Mouse (Mus musculus) erythroblast, embryonic 14.5 days (primary cell): ENCODE measurements at regions not wholly inside any gene's neighbourhood (a gene's known extent, or its start where the extent isn't known, plus 50 kb on each side); places are given as distances from the start of the nearest gene placed in this dataset.

Source experiments
- GATA1 ChIP-seq: IDR thresholded peaks from 2 replicates; pipeline ENCODE4 v1.6.1; 2012; ENCODE audit warnings: low read length, inconsistent platforms, mixed read lengths
- TAL1 ChIP-seq: IDR thresholded peaks from 3 replicates; pipeline ENCODE4 v1.6.1; 2012; ENCODE audit warnings: low read length, inconsistent platforms, mixed read lengths

- no peak for TF ChIP-seq GATA1
- no peak for TF ChIP-seq TAL1
Observed at GRCm38 (mm10) chr10:83995913-83996312, 273.2 kb downstream of the 1500009L16Rik start.
